Mouse (Mus musculus): Measurements from ENCODE around the gene Prox2. TPM values are rescaled to one million over a fixed set of nuclear protein-coding genes. Genes with fewer than 3 reads are reported as not detected.

Gene Prox2
- 2.6 and 3.9 TPM in 2 replicates for polyA plus RNA-seq (2015; fragmentation: Nextera tagmentation; extraction: Ambion mirVana)

DNA sequence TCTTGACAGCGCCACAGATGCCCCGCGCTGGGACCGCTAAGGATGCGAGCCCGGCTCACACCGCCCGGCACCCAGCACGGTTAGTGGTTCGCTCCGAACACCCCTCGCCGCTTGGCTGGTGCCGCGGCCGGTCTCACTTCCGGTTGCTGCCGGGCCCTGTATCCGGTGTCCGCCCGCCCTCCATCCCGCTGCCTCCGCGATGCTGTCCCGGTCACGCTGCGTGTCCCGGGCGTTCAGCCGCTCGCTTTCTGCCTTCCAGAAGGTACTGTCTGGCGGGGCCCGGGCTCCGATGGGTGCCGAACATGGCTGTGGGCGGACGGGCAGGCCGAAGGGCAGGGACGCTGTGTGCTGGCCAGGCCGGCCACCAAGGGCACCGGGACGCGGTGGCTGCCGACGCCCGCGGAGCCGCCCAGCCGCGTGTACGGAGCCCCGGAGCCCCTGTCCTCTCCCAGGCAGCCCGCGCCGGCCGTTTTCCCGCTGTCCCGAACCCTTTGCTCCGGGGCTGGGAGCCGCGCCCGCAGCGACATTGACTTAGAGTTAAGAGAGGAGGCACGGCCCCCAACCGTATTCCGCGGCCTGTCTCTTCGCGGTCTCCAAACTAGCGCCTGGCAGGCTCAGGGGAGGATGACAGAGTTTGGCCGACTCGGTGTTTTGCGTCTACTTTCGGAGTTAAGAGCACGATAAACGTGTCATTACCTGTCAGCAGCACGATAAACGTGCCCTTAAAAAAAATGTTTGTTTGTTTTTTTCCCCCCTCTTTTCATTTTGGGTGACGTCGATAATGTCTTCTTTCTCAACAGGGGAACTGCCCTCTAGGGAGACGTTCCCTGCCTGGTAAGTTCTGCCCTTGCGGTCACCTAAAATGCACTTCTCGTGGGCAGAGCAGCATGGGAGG lies at the start of gene Prox2, which contains the start of gene Dlst:
TSS of gene Prox2 (minus strand) at position 62 of the 895 bp plus-strand sequence.
TSS of gene Dlst (plus strand) at position 136 of the 895 bp plus-strand sequence.

DNA sequence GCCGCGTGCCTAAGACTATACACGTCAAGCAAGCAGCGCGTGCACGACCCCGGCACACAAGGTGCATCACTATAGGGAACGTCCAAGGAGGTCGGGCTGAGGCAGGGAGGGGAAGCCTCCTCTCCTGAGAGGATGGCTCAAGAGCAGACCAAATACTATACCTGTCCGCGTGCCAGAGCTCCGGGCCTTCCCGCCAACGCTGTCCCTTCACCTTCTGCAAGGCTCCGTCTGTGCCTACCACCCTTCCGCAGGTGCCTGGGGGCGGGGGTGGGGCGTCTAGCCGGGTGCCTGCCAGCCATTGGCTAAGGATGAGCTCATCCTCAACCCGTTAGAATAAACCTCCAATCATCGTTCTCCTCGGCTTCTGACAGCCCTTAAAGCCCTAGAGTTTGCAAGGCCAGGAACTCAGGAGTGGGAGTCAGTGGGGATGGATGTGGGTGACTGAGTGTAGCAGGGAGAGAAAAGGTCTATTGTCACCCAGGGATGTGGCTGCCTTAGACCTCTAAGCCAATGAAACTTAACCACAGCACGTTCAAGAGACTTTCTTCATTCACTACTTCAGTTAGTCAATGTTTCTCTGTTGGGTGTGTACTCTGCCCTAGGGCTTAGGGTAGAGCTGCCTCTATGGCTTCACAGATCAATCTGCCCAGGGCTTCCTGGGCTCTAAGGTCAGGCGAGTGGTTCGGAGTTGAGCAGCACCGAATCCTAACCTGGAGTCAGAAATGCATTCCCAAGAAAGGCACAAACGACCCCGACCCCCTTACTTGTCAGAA lies 40.6 kb upstream of the Prox2 start, which contains the start of gene Rps6kl1:
TSS of gene Rps6kl1 (minus strand) at position 263 of the 773 bp plus-strand sequence.

Other genes starting within 250 kb of the Prox2 start
- 1.9 and 2.2 TPM in 2 replicates for gene Ltbp2, start 234.2 kb downstream of the Prox2 start, polyA plus RNA-seq (2015; fragmentation: Nextera tagmentation; extraction: Ambion mirVana)
- gene Fcf1, start 139.9 kb downstream of the Prox2 start, polyA plus RNA-seq (2015; fragmentation: Nextera tagmentation; extraction: Ambion mirVana), result 220 and 237 TPM in 2 replicates
- gene Arel1, start 139.9 kb downstream of the Prox2 start, polyA plus RNA-seq (2015; fragmentation: Nextera tagmentation; extraction: Ambion mirVana), result 10.4 and 12.1 TPM in 2 replicates
- gene Ylpm1, start 114.4 kb downstream of the Prox2 start, polyA plus RNA-seq (2015; fragmentation: Nextera tagmentation; extraction: Ambion mirVana), result 19.5 and 19.9 TPM in 2 replicates
- 55.8 and 91.8 TPM in 2 replicates for gene Dlst, start 74 bp upstream of the Prox2 start, polyA plus RNA-seq (2015; fragmentation: Nextera tagmentation; extraction: Ambion mirVana)
- gene Rps6kl1, start 40.5 kb upstream of the Prox2 start, polyA plus RNA-seq (2015; fragmentation: Nextera tagmentation; extraction: Ambion mirVana), result 3.4 and 6.8 TPM in 2 replicates
- gene Pgf, start 67.0 kb upstream of the Prox2 start, polyA plus RNA-seq (2015; fragmentation: Nextera tagmentation; extraction: Ambion mirVana), result 5.9 and 11.9 TPM in 2 replicates
- gene Eif2b2, start 108.7 kb upstream of the Prox2 start, polyA plus RNA-seq (2015; fragmentation: Nextera tagmentation; extraction: Ambion mirVana), result 51.3 and 64.4 TPM in 2 replicates
- gene Mlh3, start 159.8 kb upstream of the Prox2 start, polyA plus RNA-seq (2015; fragmentation: Nextera tagmentation; extraction: Ambion mirVana), result 4.3 and 5.5 TPM in 2 replicates
- 160 and 216 TPM in 2 replicates for gene Acyp1, start 177.7 kb upstream of the Prox2 start, polyA plus RNA-seq (2015; fragmentation: Nextera tagmentation; extraction: Ambion mirVana)
- 1.6 and 2.0 TPM in 2 replicates for gene Zc2hc1c, start 177.8 kb upstream of the Prox2 start, polyA plus RNA-seq (2015; fragmentation: Nextera tagmentation; extraction: Ambion mirVana)
- gene Nek9, start 228.6 kb upstream of the Prox2 start, polyA plus RNA-seq (2015; fragmentation: Nextera tagmentation; extraction: Ambion mirVana), result 14.8 and 17.8 TPM in 2 replicates